10 mouse cellular contexts compared by ENCODE assay signal in the genomic region with DNA sequence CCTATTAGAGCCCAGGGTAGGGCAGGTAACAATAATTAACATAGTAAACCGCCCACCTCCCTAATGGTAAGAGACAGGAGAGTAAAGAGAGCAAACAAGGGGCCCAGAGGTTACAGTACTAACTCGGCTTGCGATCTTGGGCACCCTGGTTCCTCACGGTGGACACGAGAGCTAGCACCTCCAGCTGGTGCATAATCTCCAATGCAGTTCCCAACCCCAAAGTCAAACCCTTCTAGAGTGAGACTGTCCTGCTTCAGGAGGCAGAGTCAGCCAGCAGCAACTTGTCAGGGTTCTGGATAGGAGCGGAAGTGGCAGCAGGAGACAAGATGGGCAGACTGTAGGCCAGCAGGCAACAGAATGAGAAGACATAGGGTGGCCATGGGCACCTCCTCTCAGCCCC. TPM values are rescaled to one million over a fixed set of nuclear protein-coding genes. Genes with fewer than 3 reads are reported as not detected.
DNase-seq lines count a peak whose midpoint lies in the region; ATAC-seq and TF ChIP-seq lines count a peak whose summit lies in the region.
"Had no signal": no experiment of that assay in that cellular context is flagged by ENCODE, and none has a peak within 500 bp of the region (broad histone marks: within the 10 kb centered on the region; RNA-seq: fewer than 3 reads in every experiment).

No protein-coding gene starts in this region.

- TF ChIP-seq CTCF in cerebellum, adult 2 months (IDR thresholded peaks at IDR 0.05; ENCODE audit: borderline replicate concordance, insufficient read depth, low read depth, low read length): no peak
- peak; percentile 48; the same call in 1 of the 2 replicates for TF ChIP-seq CTCF in lung, adult 2 months (IDR thresholded peaks at IDR 0.05; ENCODE audit: insufficient read depth, low read length)

- H3K27me3 ChIP-seq in cerebellum, adult 2 months (ENCODE audit: control insufficient read depth, insufficient read depth, low read length): no peaks in the 10 kb centered on the region
- H3K27me3 ChIP-seq in hindbrain, embryonic 13.5 days: peaks cover 44% of the 10 kb centered on the region
- no peaks in the 10 kb centered on the region for H3K27me3 ChIP-seq in myocyte (ENCODE audit: control insufficient read depth, insufficient read depth, insufficient read length)

- peaks cover 65% of the 10 kb centered on the region for H3K79me2 ChIP-seq in myocyte (ENCODE audit: control insufficient read depth, insufficient read depth)

- H3ac ChIP-seq in myocyte (ENCODE audit: control insufficient read depth, insufficient read length): no peak overlapping the region

- no peak for ATAC-seq in hindbrain, embryonic 13.5 days (ENCODE audit: low FRiP score)

- no peaks in the 10 kb centered on the region for H3K9me3 ChIP-seq in hindbrain, embryonic 13.5 days

- 85% methylated on average over 6 of the region's 6 CpGs for WGBS in cerebellum, adult 2 months
- WGBS in lung, adult 2 months: 34% methylated on average over 6 of the region's 6 CpGs
- 86% methylated on average over 6 of the region's 6 CpGs for WGBS in hindbrain, embryonic 13.5 days

- no peak for TF ChIP-seq POLR2A in cerebellum, adult 2 months (IDR thresholded peaks at IDR 0.05; ENCODE audit: borderline replicate concordance, insufficient read depth, low read length)
- peak; percentile 9; the same call in 1 of the 2 replicates for TF ChIP-seq POLR2A in lung, adult 2 months (IDR thresholded peaks at IDR 0.05; ENCODE audit: borderline replicate concordance, extremely low read depth, low read depth, low read length)
- TF ChIP-seq POLR2A in myocyte (IDR thresholded peaks at IDR 0.05; ENCODE audit: insufficient read length, low read depth): no peak

- no peaks in the 10 kb centered on the region for H3K4me1 ChIP-seq in cerebellum, adult 2 months (ENCODE audit: control insufficient read depth, insufficient read depth, low read length)
- peaks cover 6% of the 10 kb centered on the region for H3K4me1 ChIP-seq in lung, adult 2 months (ENCODE audit: control insufficient read depth, insufficient read depth, low read length)
- H3K4me1 ChIP-seq in hindbrain, embryonic 13.5 days (replicated peaks): peaks cover 24% of the 10 kb centered on the region

- peak overlapping the region; percentile 83; the same call in 1 of the 2 replicates for H3K4me2 ChIP-seq in hindbrain, embryonic 13.5 days
- H3K4me2 ChIP-seq in myocyte (ENCODE audit: low read depth): peak overlapping the region; percentile 83

- H3K4me3 ChIP-seq in cerebellum, adult 2 months (replicated peaks; ENCODE audit: insufficient read depth, low read depth, low read length): no peak overlapping the region
- H3K4me3 ChIP-seq in lung, adult 2 months (replicated peaks; ENCODE audit: extremely low read depth, low read depth, low read length): peak overlapping the region; percentile 80
- peak overlapping the region; percentile 57; the same call in 1 of the 2 replicates for H3K4me3 ChIP-seq in hindbrain, embryonic 13.5 days
- peak overlapping the region; percentile 83 for H3K4me3 ChIP-seq in myocyte

- H3K9ac ChIP-seq in hindbrain, embryonic 13.5 days: no peak overlapping the region

- DNase-seq in cerebellum, postnatal 10 days: peak; percentile 57 to 60
- DNase-seq in cerebellum, adult 2 months: no peak
- DNase-seq in lung, adult 2 months: peak; percentile 41
- DNase-seq in lung, postnatal 4 days: no peak
- no peak for DNase-seq in thymus, postnatal 10 days (ENCODE audit: low spot score in 2 of 2)
- no peak for DNase-seq in left cerebral cortex, postnatal 10 days (ENCODE audit: extremely low spot score in 1 of 2, low spot score in 2 of 2)
- DNase-seq: kidney, adult 8-10 months; thymus, postnatal 36 days had no signal

- no peaks in the 10 kb centered on the region for H3K36me3 ChIP-seq in hindbrain, embryonic 13.5 days
- no peaks in the 10 kb centered on the region for H3K36me3 ChIP-seq in myocyte (ENCODE audit: control insufficient read depth, insufficient read depth)

- intact Hi-C loops in left cerebral cortex, postnatal 10 days (cut with DNase I): loop anchor here (5.0 kb wide), 1 partner anchor 65 kb away; no protein-coding TSS in a partner anchor

- H3K27ac ChIP-seq in cerebellum, adult 2 months (ENCODE audit: insufficient read depth, low read length): no peak overlapping the region
- no peak overlapping the region; the same call in 1 of the 2 replicates for H3K27ac ChIP-seq in hindbrain, embryonic 13.5 days

TF ChIP-seq in myocyte, 11 proteins besides CTCF, POLR2A, EP300 and RAD21:
- TF ChIP-seq E2F4 (IDR thresholded peaks at IDR 0.05; ENCODE audit: insufficient read depth) (no peak), MYOG (IDR thresholded peaks at IDR 0.05; ENCODE audit: control insufficient read depth in 1 of 3, insufficient read depth in 1 of 3, insufficient read length in 2 of 3, low read depth in 2 of 3) (no peak), REST (IDR thresholded peaks at IDR 0.05; ENCODE audit: insufficient read depth, insufficient read length) (no peak), MYOD1 (IDR thresholded peaks at IDR 0.05; ENCODE audit: control insufficient read depth in 1 of 3, insufficient read length in 2 of 3, low read depth in 2 of 3) (no peak), MAX (IDR thresholded peaks at IDR 0.05; ENCODE audit: low read depth) (no peak), CEBPB (IDR thresholded peaks at IDR 0.05; ENCODE audit: insufficient read depth, poor library complexity, severe bottlenecking) (no peak)

RNA-seq across cellular contexts. Expression of gene Cd9, which starts 1.9 kb away (rescaled TPM):
- 91.2 and 96.9 TPM in 2 replicates for polyA plus RNA-seq in cerebellum, adult 2 months (2012; rRNA removed)
- 405 and 537 TPM in 2 replicates for polyA plus RNA-seq in lung, adult 2 months (2012; rRNA removed)
- 57.8 and 63.4 TPM in 2 replicates for polyA plus RNA-seq in hindbrain, embryonic 13.5 days (2015; fragmentation: Nextera tagmentation; extraction: Ambion mirVana)
- polyA plus RNA-seq in myocyte (2012; fragmentation: generic; extraction: Trizol): 216 TPM
- 10 to 100 TPM; 56.6 to 57.5 TPM for total RNA-seq in left cerebral cortex, postnatal 10 days (2021)

RNA-seq across cellular contexts. Expression of gene Vwf, which starts 53.9 kb away (rescaled TPM):
- polyA plus RNA-seq in cerebellum, adult 2 months (2012; rRNA removed): 15.0 and 20.2 TPM in 2 replicates
- 421 and 464 TPM in 2 replicates for polyA plus RNA-seq in lung, adult 2 months (2012; rRNA removed)
- 8.0 and 11.3 TPM in 2 replicates for polyA plus RNA-seq in hindbrain, embryonic 13.5 days (2015; fragmentation: Nextera tagmentation; extraction: Ambion mirVana)
- polyA plus RNA-seq in myocyte (2012; fragmentation: generic; extraction: Trizol): 1.2 TPM
- total RNA-seq in left cerebral cortex, postnatal 10 days (2021): 10 to 100 TPM; 23.4 to 28.2 TPM

Comparison
In these comparisons a context has a peak if more than half of its experiments do, and no peak if none do; other contexts are left out.
1. DNase-seq: peak in cerebellum, postnatal 10 days (2 of 2) and lung, adult 2 months (single experiment); none in cerebellum, adult 2 months (0 of 2), lung, postnatal 4 days (0 of 2), thymus, postnatal 10 days (0 of 2) and left cerebral cortex, postnatal 10 days (0 of 2).
2. RNA of gene Vwf, which starts 53.9 kb away (polyA plus RNA-seq): 421 to 464 TPM in lung, adult 2 months; 15.0 to 20.2 TPM in cerebellum, adult 2 months, 8.0 to 11.3 TPM in hindbrain, embryonic 13.5 days and 1.2 TPM in myocyte (single experiment); every median in the first group is over 10 times any median in the second.